Mouse (Mus musculus) CD8-positive naive resting alpha-beta T cell, adult 2 months (primary cell): Measurements from ENCODE around the gene Stat1.

Experiments used
- DNase-seq, 2 experiments: peaks; one replicate each; pipeline ENCODE4 v3.0.0; 2022; ENCODE audit warnings: low read depth in 2 of 2, low spot score in 2 of 2

Gene Stat1

GRCm38 (mm10) chr1:52131787-52132377 lies 12.6 kb downstream of the Stat1 start:
- no peak for DNase-seq

DNA sequence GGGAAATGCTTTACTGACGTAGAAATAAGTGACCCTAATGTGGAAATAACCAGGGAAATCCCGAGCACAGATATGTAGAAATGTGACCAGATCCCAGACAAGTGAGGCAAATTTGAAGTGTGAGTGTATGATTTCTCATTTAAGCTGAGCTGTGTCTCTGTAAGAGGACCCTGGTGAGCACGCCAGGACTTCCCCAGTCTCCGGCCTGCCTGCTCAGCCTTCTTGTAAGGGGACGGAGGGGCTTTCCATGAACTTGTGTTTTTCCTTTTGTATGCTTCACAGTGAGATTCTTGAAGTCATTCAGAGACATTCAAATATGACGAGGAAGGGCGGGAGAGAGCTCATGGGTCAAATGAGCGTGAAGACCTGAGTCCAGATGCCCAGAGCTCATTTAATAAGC lies 14.0 kb downstream of the Stat1 start:
- DNase-seq, result no peak

GRCm38 (mm10) chr1:52137292-52137691 lies 18.1 kb downstream of the Stat1 start:
- DNase-seq, result no peak

DNA sequence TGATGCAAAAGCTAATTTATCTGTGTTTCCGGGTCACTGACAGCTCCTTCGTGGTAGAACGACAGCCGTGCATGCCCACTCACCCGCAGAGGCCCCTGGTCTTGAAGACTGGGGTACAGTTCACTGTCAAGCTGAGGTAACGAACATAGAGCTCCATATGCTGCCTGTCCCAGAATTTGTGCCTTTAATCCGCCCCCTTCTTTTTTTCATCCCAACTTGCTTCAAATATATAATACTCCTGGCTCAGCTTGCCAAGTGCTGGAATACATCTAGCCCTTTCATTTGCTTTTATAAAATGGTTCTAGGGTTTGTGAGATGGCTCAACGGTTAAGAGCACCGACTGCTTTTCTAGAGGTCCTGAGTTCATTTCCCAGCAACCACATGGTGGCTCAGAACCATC lies 21.3 kb downstream of the Stat1 start:
- DNase-seq, result no peak

- no peak for DNase-seq
Measured at GRCm38 (mm10) chr1:52141482-52141881, 22.2 kb downstream of the Stat1 start.

DNA sequence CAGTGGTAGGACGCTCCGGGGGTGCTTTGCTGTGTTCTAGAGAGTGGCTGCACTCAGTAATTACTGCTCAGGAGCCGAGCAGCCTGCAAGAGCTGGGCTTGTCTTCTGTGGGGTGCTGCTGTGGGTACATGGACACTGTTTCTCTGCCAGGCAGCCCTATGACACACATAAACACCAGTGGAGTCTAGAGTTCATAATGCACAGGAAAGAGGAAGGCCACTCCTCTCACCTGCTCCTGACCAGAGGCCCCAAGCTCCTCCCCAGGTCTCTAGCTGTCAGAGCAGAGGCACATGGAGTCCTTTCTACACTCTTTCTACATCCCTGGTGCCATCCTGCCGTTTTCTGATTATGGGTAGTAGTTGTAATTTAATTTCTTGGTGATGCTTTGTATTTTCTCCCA lies 22.9 kb downstream of the Stat1 start:
- DNase-seq, result no peak

DNA sequence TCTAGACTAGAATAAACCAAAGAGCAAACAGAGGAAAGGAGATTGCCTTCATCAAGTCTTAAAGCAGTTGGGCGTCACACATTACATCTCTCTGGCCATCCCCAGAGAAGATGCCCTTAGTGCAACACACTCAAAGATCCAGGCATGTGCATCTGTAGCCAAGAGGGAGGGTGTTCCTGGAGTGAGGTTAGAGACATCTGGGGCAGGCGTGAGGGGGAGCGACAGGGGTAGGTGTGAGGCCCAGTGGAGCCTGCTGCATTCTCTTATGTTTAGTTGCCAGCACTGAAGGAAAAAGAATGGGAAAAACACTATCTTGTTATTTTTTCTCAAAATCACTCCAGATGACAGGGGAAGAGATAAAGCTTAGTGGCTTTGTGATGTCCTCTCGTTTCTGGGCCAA lies 24.0 kb downstream of the Stat1 start:
- no peak for DNase-seq

GRCm38 (mm10) chr1:52143596-52144156 lies 24.4 kb downstream of the Stat1 start:
- no peak for DNase-seq

- no peak for DNase-seq
Measured at GRCm38 (mm10) chr1:52144907-52145306, 25.7 kb downstream of the Stat1 start.

DNA sequence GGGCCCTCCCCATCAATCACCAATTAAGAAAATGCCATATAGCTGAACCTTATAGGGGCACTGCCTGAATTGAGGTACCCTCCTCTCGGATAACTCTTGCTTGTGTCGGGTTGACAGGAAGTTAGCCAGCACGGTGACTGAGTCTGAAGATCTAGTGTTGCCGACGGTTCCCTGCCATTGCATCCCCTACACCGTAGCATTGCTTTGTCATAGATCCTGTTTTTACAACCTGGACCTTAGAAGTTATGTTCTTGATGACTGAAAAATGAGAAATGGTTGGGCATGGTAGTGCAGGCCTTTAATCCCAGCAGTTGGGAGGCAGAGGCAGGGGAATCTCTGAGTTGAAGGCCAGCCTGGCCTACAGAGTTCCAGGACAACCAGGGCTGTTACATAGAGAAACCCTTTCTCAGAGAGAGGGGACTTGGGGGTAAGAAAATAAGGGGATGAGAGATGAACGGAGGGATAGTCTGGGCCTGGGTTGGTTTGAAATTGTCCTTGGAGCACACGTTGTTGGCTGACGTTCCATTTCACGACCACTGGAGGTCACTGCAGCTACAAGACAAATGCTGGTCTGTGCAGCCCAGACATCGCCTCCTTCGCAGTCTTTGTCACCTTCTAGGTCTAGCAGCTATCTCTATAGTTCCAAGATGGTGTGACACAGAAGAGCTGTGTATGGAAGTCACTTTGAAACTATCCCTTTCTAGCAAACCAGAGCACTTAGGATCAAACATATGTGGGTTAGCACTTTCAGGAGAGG lies 27.2 kb downstream of the Stat1 start:
- peak in 1 of 2 experiments; percentile 38 for DNase-seq

DNA sequence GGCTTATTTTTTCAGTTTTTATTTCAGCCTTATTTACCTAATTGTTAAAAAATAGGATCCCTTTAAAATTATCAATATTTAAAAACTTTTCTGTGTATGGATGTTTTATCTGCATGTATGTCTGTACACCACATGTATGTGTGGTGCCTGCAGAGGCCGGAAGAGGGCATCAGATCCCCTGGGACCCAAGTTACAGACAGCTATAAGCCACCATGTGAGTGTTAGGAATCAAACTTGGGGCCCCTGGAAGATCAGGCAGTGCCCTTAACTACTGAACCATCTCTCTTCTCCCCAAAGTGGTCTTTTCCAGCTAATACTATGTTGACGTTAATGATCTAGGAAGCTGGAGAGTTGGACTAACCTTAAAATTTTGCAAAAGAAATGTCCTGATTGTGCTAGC lies 28.2 kb downstream of the Stat1 start:
- DNase-seq, result no peak

DNA sequence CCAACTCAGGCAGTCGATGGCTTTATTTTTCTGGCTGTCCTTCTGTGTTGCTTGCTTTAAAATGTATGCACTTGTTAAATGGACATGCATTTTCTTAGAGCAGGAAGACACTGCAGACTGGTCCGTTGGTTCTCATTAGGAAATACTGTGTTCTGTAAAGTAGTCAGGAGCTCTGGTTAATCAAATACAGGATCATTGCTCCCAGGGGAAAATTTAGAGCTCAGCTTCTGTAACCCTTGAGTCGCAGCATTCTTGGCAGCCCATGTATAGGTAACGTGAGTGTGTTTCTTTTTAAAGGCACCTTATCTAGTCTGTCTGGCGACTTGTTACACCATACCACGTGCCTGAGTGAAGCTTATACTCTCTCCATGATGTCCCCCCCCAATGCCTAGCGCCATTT lies 28.9 kb downstream of the Stat1 start:
- DNase-seq, result no peak

GRCm38 (mm10) chr1:52148696-52149095 lies 29.5 kb downstream of the Stat1 start:
- DNase-seq, result no peak

DNA sequence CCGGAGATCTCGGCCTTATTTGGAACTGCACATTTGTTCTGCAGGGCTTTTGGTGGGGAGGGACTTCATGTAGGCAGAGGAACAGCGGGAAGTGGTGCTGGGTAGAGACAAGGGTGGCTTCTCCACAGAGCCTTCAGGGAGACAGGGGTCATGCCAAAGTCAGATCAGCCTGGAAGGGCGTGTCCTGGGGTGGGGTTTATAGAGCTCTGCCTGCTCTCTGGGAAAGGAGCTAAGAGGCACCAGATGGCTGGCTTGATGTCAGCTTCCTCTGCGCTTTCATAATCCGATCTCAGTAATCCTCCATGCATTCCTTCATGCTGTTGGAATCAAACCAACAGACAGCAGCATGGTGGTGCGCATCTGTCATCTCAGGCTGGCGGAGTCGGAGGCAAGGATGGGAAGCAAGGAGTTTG lies 30.7 kb downstream of the Stat1 start:
- peak in 1 of 2 experiments; percentile 7 for DNase-seq

- DNase-seq, result no peak
Measured at GRCm38 (mm10) chr1:52150676-52151075, 31.4 kb downstream of the Stat1 start.

DNA sequence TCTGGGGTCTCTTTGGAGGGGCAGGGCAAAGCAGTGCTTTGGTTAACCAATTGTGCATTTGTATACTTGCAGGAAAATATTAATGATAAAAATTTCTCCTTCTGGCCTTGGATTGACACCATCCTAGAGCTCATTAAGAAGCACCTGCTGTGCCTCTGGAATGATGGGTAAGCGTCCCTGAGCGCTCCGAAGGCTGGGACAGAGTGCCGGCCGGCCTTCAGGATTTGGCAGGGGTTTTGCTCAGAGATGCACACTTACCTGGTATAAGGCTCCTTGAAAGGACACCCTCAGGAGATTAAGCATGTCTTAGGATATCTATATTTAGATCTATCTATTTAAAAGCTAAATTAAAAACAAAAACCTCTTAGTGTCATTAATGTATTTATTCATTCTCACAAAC lies 31.9 kb downstream of the Stat1 start:
- no peak for DNase-seq

GRCm38 (mm10) chr1:52152369-52152768 lies 33.1 kb downstream of the Stat1 start:
- no peak for DNase-seq

DNA sequence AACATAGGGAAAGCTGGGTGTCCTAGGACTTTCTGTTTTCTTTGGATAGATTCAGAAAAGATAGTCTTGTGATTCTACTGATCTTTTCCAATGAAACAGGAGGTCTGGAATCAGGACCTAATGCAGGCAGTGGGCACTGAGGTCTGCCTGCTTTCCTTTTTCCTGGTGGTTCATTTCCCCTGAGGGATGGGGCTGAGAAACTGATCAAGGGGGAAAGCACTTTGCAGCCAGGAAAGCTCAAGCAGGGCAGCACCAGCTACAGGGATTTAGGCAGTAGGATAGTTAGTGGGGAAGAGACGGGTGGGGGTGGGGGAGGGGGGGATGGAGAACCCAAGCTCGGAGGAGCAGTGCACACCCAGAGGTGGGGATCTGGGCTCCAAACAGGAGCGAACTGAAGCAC lies 33.7 kb downstream of the Stat1 start:
- no peak for DNase-seq

- no peak for DNase-seq
Measured at GRCm38 (mm10) chr1:52154890-52155289, 35.6 kb downstream of the Stat1 start.

DNA sequence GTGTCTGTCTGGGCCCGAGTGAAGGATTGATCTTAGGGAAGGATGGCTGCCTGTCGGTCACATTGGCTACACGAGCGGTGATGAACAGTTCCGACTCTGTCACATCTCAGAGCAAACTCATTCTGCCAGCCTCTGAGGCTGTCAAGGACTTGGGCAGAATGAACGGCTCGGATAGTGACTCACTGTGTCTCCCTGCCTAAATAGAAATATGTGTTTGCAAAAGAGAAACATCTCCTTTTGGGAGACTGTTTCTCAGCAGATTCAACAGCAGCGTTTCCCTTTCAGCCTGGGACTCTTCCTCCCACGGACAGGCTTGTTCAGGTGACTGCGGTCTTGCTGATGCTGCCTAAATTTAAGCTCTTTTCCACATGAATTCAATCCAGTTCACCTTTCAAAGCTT lies 37.1 kb downstream of the Stat1 start:
- DNase-seq, result no peak

DNA sequence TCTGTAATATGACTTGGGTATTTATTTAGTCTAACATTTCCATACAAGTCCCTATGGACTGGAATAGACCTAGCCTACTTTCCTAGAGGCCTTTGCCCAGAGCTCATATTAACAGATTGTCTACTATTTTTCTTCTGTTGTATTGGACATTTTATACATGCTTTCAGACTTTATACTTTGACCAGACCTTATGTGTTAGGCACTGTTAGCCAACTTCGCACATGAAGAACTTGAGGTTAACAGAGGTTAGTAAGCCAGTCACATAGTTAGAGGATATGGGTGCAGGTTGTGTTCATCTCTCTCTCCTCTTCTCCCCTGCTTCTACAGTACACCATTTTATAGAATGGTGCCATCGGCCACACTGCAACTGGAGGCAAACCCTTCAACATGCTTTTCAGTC lies 38.8 kb downstream of the Stat1 start:
- DNase-seq, result no peak

DNA sequence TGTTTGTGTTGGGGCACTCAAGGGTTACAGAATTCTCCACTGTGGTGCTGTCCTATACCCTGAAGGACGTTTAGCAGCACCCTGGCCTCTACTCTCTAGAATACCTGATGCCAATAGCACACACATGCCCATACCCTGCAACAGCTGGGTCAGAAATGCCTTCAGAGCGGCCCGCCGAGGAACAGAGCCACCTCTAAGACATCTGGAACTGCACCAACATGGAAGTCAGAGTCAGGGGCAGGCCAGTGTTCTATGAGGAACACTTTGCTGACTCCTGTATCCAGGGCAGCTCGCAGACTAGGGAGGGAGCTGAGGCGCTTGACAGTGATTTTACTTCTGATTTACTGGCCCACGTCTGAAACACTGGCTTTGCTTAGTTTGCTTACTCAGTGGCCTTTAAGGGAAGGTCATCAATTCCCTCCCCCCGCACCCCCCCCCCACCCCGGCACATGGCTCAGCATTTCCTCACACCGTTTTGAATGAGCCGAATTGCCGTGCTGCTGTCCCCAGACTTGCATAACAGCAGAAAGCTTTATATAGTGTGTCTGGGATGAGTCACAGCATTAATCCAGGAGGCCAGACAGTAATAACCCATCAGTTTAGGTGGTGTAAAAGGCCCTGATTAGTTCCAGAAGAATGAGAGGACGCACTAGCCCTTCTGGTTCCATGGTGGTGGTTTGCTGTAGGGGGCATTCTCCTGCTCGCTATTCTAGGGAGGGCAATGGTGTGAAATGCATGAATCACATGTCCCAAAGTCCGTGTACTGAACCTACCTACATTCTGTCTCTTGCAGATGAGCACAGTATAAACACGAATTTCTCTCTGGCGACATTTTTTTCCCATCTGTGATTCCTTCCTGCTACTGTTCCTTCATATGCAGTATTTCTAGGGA lies 39.5 kb downstream of the Stat1 start:
- DNase-seq, result no peak
